In the genomic region with DNA sequence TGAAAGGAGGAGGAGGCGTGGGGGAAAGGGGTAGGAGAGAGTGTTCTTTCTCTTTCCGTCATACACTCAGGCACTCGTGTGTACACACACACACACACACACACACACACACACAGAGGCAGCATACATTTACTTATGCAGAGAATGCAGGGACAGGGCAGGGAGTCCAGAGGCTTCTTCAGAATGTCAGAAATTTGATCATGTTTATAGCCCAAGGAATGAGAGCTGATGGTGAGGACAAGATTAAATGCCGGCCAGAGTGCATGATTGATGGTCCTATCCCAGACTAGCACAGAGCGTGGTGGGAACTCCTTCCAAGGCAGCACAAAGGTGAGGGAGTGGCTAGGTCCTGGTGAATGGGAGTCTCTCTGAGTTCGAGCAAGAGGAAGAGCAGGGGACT, we compare ENCODE assay signal across 11 mouse cellular contexts.
A peak's percentile ranks its signal among the peaks of the same experiment; 100 is the strongest.
DNase-seq lines count a peak whose midpoint lies in the region; ATAC-seq and TF ChIP-seq lines count a peak whose summit lies in the region.
"Had no signal": no experiment of that assay in that cellular context is flagged by ENCODE, and none has a peak within 500 bp of the region (broad histone marks: within the 10 kb centered on the region; RNA-seq: fewer than 3 reads in every experiment).

No protein-coding gene starts in this region.

- ATAC-seq in embryonic facial prominence, embryonic 11.5 days (replicated peaks; ENCODE audit: insufficient number of reproducible peaks, low FRiP score, low TSS enrichment, low read depth), result 0 out of 2 replicates have a peak, but pooled peaks have one; percentile 21

- H3K9me3 ChIP-seq in embryonic facial prominence, embryonic 11.5 days (replicated peaks; ENCODE audit: control insufficient read depth, low read length), result no peaks in the 10 kb centered on the region
- H3K9me3 ChIP-seq: forebrain, embryonic 12.5 days had no signal

- H3K27ac ChIP-seq in kidney, adult 2 months (ENCODE audit: insufficient read depth, low read depth, low read length), result no peak overlapping the region
- peak overlapping the region; percentile 96 for H3K27ac ChIP-seq in embryonic facial prominence, embryonic 11.5 days (replicated peaks; ENCODE audit: low read depth, low read length)
- H3K27ac ChIP-seq: forebrain, embryonic 12.5 days had no signal

- no peak overlapping the region for H3K4me3 ChIP-seq in kidney, adult 2 months (ENCODE audit: insufficient read depth, low read depth, low read length)
- no peak overlapping the region for H3K4me3 ChIP-seq in embryonic facial prominence, embryonic 11.5 days (ENCODE audit: low read depth, low read length)
- H3K4me3 ChIP-seq: forebrain, embryonic 12.5 days had no signal

- H3K9ac ChIP-seq in embryonic facial prominence, embryonic 11.5 days (replicated peaks; ENCODE audit: low read length), result no peak overlapping the region; the same call in 1 of the 2 replicates
- H3K9ac ChIP-seq: forebrain, embryonic 12.5 days had no signal

- H3K36me3 ChIP-seq in kidney, adult 2 months (ENCODE audit: control insufficient read depth, insufficient read depth, low read length), result no peaks in the 10 kb centered on the region
- H3K36me3 ChIP-seq in embryonic facial prominence, embryonic 11.5 days (replicated peaks; ENCODE audit: control insufficient read depth, insufficient read depth, low read depth, low read length), result no peaks in the 10 kb centered on the region
- H3K36me3 ChIP-seq: forebrain, embryonic 12.5 days had no signal

- H3K4me1 ChIP-seq in kidney, adult 2 months (ENCODE audit: control insufficient read depth, insufficient read depth, low read length), result no peaks in the 10 kb centered on the region
- peaks cover 9% of the 10 kb centered on the region for H3K4me1 ChIP-seq in embryonic facial prominence, embryonic 11.5 days (ENCODE audit: control insufficient read depth, insufficient read depth, low read length)

- DNase-seq in gastrocnemius, postnatal 25 days, result peak; percentile 37
- no peak for DNase-seq in gastrocnemius, postnatal 10 days
- DNase-seq in kidney, postnatal 4 days, result peak; percentile 21 to 41
- DNase-seq in kidney, adult 2 months, result no peak
- no peak for DNase-seq in embryonic facial prominence, embryonic 11.5 days (ENCODE audit: low spot score)
- peak; percentile 62 for DNase-seq in mesoderm, embryonic 11.5 days (ENCODE audit: low read depth, low spot score)
- no peak for DNase-seq in right cerebral cortex, postnatal 36 days (ENCODE audit: low spot score in 2 of 2)
- DNase-seq in frontal cortex, postnatal 10 days (ENCODE audit: low spot score in 2 of 2), result no peak
- DNase-seq: cerebellum, adult 9-11 months; lung, adult 2 months had no signal

- WGBS in kidney, adult 2 months, result 51% methylated on average over 6 of the region's 6 CpGs
- 24% methylated on average over 6 of the region's 6 CpGs for WGBS in embryonic facial prominence, embryonic 11.5 days

- no peak for TF ChIP-seq POLR2A in kidney, adult 2 months (IDR thresholded peaks at IDR 0.05; ENCODE audit: low read depth, low read length)

- no peak overlapping the region for H3K4me2 ChIP-seq in embryonic facial prominence, embryonic 11.5 days (ENCODE audit: low read depth, low read length)
- H3K4me2 ChIP-seq: forebrain, embryonic 12.5 days had no signal

- no peaks in the 10 kb centered on the region for H3K27me3 ChIP-seq in kidney, adult 2 months (replicated peaks; ENCODE audit: control insufficient read depth, insufficient read depth, low read length)
- no peaks in the 10 kb centered on the region for H3K27me3 ChIP-seq in embryonic facial prominence, embryonic 11.5 days (ENCODE audit: control insufficient read depth, insufficient read depth, low read length)
- H3K27me3 ChIP-seq: forebrain, embryonic 12.5 days had no signal

- TF ChIP-seq CTCF in kidney, adult 2 months (conservative IDR thresholded peaks at IDR 0.05; ENCODE audit: insufficient read depth, insufficient read length, low read depth, low read length), result no peak

Comparison
In these comparisons a context has a peak if more than half of its experiments do, and no peak if none do; other contexts are left out.
1. DNase-seq: peak in gastrocnemius, postnatal 25 days (single experiment), kidney, postnatal 4 days (2 of 2) and mesoderm, embryonic 11.5 days (single experiment); none in gastrocnemius, postnatal 10 days (single experiment), kidney, adult 2 months (single experiment), embryonic facial prominence, embryonic 11.5 days (single experiment), right cerebral cortex, postnatal 36 days (0 of 2) and frontal cortex, postnatal 10 days (0 of 2).